Mouse (Mus musculus) forebrain, embryonic 11.5 days (tissue): ENCODE results near the gene 2610301B20Rik. TPM values are rescaled to one million over a fixed set of nuclear protein-coding genes. Genes with fewer than 3 reads are reported as not detected.

Experiments used
- ATAC-seq: fragments of 200-750 bp; cut with Nextera tagmentation; replicated peaks from 2 replicates; pipeline ENCODE4 v1.8.0; 2017; ENCODE audit warnings: moderate TSS enrichment; ENCODE audit not compliant: low FRiP score
- DNase-seq: peaks from one replicate; pipeline ENCODE4 v3.0.0-alpha.2; 2017; ENCODE audit warnings: low spot score
- H3K27ac ChIP-seq: fragments of 300-500 bp; sonication (generic); 2 replicates; pipeline ENCODE4 v1.5.1; 2014; ENCODE audit warnings: low read depth, low read length
- H3K27me3 ChIP-seq: fragments of 300-500 bp; sonication (generic); 2 replicates; pipeline ENCODE4 v1.6.1; 2014; ENCODE audit warnings: mild to moderate bottlenecking, low read length, mixed read lengths; ENCODE audit not compliant: control insufficient read depth, insufficient read depth
- H3K36me3 ChIP-seq: fragments of 300-500 bp; sonication (generic); 2 replicates; pipeline ENCODE4 v1.6.1; 2014; ENCODE audit warnings: mild to moderate bottlenecking, low read length, moderate library complexity, mixed read lengths; ENCODE audit not compliant: control insufficient read depth, insufficient read depth
- H3K4me1 ChIP-seq: fragments of 300-500 bp; sonication (generic); replicated peaks from 2 replicates; pipeline ENCODE4 v1.6.1; 2014; ENCODE audit warnings: low read length, mixed read lengths; ENCODE audit not compliant: control insufficient read depth, insufficient read depth
- H3K4me2 ChIP-seq: fragments of 300-500 bp; sonication (generic); 2 replicates; pipeline ENCODE4 v1.6.1; 2014; ENCODE audit warnings: low read depth, mild to moderate bottlenecking, low read length, moderate library complexity, mixed read lengths; ENCODE audit not compliant: severe bottlenecking
- H3K4me3 ChIP-seq: fragments of 300-500 bp; sonication (generic); 2 replicates; pipeline ENCODE4 v1.5.1; 2014; ENCODE audit warnings: low read depth, low read length
- H3K9ac ChIP-seq: fragments of 300-500 bp; sonication (generic); 2 replicates; pipeline ENCODE4 v1.6.1; 2014; ENCODE audit warnings: low read length
- H3K9me3 ChIP-seq: fragments of 300-500 bp; sonication (generic); 2 replicates; pipeline ENCODE4 v1.6.1; 2016; ENCODE audit warnings: low read length, mixed read lengths; ENCODE audit not compliant: control insufficient read depth
- WGBS: fragments of 180-500 bp; shearing (Covaris S2); extraction: QIAGEN DNeasy Blood & Tissue Kit; methylation state at CpG from one replicate; pipeline ENCODE4 v1.1.7; 2014; 5-methylcytosine and 5-hydroxymethylcytosine counted together
- polyA plus RNA-seq: library from polyadenylated mRNA; unstranded; fragments of >200 nt; fragmentation: Nextera tagmentation; extraction: Ambion mirVana; gene quantifications from 2 replicates; pipeline ENCODE4 v1.2.1, GENCODE M21; 2014

Gene 2610301B20Rik
- polyA plus RNA-seq, 1 experiment from 2014 or later: 48.2 TPM

DNA sequence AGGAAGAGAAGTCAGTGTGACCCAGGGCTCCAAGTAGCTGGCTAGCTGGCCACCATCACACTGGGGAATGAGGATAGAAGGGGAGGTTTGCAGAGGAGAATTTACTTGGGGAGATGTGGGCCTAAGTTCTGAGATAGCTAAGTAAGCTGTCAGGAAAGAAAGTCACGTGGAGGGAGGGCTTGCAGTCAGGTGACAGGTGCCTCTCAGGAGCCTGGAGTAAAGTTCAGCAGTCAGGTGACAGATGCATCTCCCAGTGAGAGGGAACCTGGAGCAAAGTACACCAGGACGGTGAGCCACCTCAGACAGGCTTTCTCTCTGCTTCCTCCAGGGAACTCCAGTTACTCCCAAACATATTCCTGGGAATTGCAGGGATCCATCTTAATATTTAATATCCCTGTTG, 49.8 kb downstream of the 2610301B20Rik start:
- H3K4me1 ChIP-seq: no peaks in the 10 kb centered on the region
- WGBS: 79% methylated on average over 2 of the region's 2 CpGs
- no peak for ATAC-seq

DNA sequence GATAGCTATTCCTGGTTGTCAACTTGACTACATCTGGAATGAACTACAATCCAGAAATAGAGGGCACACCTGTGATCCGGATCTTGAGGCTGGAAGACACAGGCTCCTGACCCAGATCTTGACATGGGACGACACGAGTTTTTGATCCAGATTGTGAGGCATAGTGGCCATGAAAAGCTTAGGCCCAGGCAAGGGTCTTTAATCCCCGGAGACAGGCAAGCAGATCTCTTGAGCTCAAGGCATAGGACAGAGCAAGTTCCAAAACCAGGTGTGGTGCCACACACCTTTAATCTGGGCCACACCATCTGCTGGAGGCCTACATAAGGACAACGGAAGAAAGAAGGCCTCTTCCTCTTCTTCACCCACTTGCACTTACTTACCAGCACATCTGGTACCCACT, 50.2 kb downstream of the 2610301B20Rik start:
- Histone ChIP-seq H3K4me1 (no peaks in the 10 kb centered on the region), H3K4me3 (no peak overlapping the region), H3K9ac (no peak overlapping the region), H3K36me3 (no peaks in the 10 kb centered on the region), H3K9me3 (no peaks in the 10 kb centered on the region), H3K27ac (no peak overlapping the region), H3K4me2 (no peak overlapping the region), H3K27me3 (no peaks in the 10 kb centered on the region)
- ATAC-seq: no peak
- no peak for DNase-seq
- 89% methylated on average over 5 of the region's 5 CpGs for WGBS

More for the DNA sequence above, 49.8 kb downstream of the 2610301B20Rik start:
- no peak overlapping the region for H3K4me3 ChIP-seq
- no peak for DNase-seq
- no peaks in the 10 kb centered on the region for H3K9me3 ChIP-seq
- no peak overlapping the region for H3K27ac ChIP-seq
- no peak overlapping the region for H3K4me2 ChIP-seq
- no peaks in the 10 kb centered on the region for H3K36me3 ChIP-seq
- H3K27me3 ChIP-seq: no peaks in the 10 kb centered on the region
- H3K9ac ChIP-seq: no peak overlapping the region

DNA sequence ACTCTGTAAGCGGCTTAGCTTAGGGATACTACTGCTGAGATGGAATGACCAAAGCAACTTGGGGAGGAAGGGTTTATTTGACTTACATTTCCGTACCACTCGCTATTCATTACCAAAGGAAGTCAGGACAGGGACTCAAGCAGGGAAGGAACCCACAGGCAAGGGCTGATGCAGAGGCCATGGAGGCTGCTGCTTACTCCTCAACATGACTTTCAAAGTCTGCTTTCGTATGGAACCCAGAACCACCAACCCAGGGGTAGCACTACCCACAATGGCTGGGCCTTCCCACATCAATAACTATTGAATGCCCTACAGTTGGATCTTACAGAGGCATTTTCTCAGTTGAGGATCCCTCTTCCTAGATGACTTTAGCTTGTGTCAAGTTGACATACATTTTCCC, 52.1 kb downstream of the 2610301B20Rik start:
- no peaks in the 10 kb centered on the region for H3K36me3 ChIP-seq
- no peak overlapping the region for H3K9ac ChIP-seq
- ATAC-seq: no peak
- no peaks in the 10 kb centered on the region for H3K27me3 ChIP-seq
- WGBS: 90% methylated on average over 4 of the region's 4 CpGs
- H3K4me3 ChIP-seq: no peak overlapping the region
- no peaks in the 10 kb centered on the region for H3K4me1 ChIP-seq
- no peaks in the 10 kb centered on the region for H3K9me3 ChIP-seq
- no peak for DNase-seq
- H3K27ac ChIP-seq: no peak overlapping the region
- no peak overlapping the region for H3K4me2 ChIP-seq

DNA sequence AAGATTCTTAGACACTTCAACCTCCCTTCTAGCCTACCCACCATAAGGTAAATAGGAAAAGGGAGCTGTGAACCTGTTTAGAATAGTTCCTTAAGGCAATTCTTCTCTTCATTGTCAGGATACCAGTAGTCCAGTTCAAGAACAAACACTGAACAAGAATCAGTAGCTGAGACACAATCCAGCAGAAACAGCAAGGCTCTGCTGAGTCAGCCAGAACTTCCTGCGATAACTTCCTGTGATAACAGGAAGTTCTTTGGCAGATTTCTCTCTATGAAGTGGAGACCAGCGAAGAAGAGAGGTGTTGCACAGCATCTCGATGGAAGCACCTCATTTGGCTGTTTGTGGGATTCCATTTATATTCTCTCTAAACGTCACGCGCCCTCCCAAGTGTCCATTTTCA, 53.9 kb downstream of the 2610301B20Rik start:
- Histone ChIP-seq H3K4me1 (no peaks in the 10 kb centered on the region), H3K4me3 (no peak overlapping the region), H3K36me3 (no peaks in the 10 kb centered on the region), H3K27me3 (no peaks in the 10 kb centered on the region), H3K27ac (no peak overlapping the region), H3K9me3 (no peaks in the 10 kb centered on the region), H3K4me2 (no peak overlapping the region), H3K9ac (no peak overlapping the region)
- DNase-seq (no peak), ATAC-seq (no peak)
- 88% methylated on average over 6 of the region's 6 CpGs for WGBS

DNA sequence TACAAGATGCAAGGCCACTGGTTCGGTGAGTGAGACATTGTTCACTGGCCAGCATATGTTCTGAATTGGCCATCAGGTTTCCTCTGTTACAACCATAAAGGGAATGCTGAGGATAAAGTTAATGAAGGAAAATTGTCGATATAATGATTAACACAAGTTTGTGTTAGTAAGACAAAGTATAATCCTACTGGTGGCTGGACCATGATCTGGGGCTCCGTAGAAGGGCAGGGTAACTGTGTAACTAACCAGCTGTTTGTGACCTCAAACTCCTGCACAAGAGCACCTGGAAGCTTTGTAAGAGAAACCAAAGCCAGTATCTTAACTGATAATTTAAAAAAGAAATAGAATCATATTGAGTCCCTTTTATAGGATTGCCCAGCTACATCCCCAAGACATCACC, 55.4 kb downstream of the 2610301B20Rik start:
- H3K9ac ChIP-seq: no peak overlapping the region
- no peak overlapping the region for H3K4me3 ChIP-seq
- no peaks in the 10 kb centered on the region for H3K27me3 ChIP-seq
- WGBS: 85% methylated on average over 3 of the region's 3 CpGs
- H3K9me3 ChIP-seq: no peaks in the 10 kb centered on the region
- H3K4me2 ChIP-seq: no peak overlapping the region
- no peak overlapping the region for H3K27ac ChIP-seq
- no peak for ATAC-seq
- no peaks in the 10 kb centered on the region for H3K4me1 ChIP-seq
- H3K36me3 ChIP-seq: no peaks in the 10 kb centered on the region
- DNase-seq: no peak

DNA sequence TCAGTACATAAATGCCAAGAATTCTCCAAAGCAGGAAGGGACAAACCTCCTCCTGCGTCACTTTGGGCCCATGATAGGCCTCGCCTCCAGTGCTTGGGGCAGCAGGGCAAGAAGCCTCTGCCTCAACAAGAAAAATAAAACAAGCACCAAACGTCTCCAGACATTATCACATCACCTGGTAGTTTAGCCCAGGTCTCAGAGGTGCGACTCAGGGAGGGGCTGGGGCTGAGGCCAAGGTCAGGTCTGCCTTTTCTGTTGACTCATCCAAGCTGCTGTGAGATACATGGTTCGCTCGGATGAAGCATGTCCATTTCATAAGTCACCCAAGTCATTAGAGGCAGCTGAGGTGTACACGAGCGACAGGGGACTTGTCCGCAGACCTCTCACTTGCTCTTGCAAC, 56.7 kb downstream of the 2610301B20Rik start:
- H3K4me3 ChIP-seq: no peak overlapping the region
- no peaks in the 10 kb centered on the region for H3K9me3 ChIP-seq
- no peaks in the 10 kb centered on the region for H3K4me1 ChIP-seq
- no peak overlapping the region for H3K9ac ChIP-seq
- H3K36me3 ChIP-seq: no peaks in the 10 kb centered on the region
- H3K27me3 ChIP-seq: no peaks in the 10 kb centered on the region
- 88% methylated on average over 9 of the region's 9 CpGs for WGBS
- ATAC-seq (no peak), DNase-seq (no peak)
- H3K4me2 ChIP-seq: no peak overlapping the region
- H3K27ac ChIP-seq: no peak overlapping the region

DNA sequence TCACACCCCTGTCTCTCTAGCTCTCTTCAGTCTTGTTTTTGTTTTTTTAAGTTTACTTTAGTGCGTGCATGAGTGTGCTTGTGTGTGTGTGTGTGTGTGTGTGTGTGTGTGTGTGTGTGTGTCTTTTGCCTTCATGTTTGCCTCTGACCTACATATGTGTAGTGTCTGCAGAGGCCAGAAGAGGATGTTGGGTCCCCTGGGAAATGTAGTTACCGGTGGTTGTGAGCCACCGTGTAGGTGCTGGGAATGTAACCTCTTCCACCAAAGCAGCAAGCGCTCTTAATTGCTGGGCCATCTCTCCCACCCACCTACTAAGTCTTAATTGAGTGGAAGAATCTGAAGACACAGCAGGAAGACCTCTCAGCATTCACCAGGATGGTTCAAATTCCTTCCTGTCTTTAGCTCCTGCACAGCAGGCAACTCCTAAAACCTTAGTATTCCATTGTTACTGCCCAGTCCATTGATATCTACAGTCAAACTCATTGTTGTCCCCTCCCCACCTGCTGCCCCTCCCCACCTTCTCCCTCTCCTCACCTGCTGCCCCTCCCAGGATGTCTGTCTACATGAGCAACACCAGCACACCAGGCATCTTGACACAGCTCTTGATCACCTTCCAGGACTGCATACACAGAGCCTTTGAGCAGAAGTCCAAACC, 57.9 kb downstream of the 2610301B20Rik start:
- H3K27ac ChIP-seq: no peak overlapping the region
- no peaks in the 10 kb centered on the region for H3K36me3 ChIP-seq
- H3K4me1 ChIP-seq: no peaks in the 10 kb centered on the region
- H3K4me2 ChIP-seq: no peak overlapping the region
- H3K9ac ChIP-seq: no peak overlapping the region
- no peaks in the 10 kb centered on the region for H3K9me3 ChIP-seq
- 20% methylated on average over 4 of the region's 4 CpGs for WGBS
- no peak overlapping the region for H3K4me3 ChIP-seq
- H3K27me3 ChIP-seq: no peaks in the 10 kb centered on the region
- ATAC-seq (no peak), DNase-seq (no peak)

DNA sequence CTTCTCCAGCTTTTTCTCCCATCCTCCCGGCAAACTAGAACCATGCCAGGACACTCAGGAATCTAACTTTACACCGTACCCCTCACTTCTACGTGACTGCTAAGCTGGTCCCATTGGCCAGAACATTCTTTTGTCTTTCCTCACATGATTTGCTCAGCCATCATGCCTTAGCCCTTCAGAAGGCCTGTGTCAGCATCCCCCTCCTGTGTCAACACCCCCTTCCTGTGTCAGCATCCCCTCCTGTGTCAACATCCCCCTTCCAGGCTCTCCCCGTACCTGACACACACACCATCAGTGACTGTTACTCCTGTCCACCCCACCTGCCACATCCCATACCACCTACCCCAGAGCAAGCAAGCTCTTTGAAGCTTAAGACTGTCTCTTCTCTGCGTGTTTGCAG, 58.5 kb downstream of the 2610301B20Rik start:
- DNase-seq (peak; percentile 42), ATAC-seq (no peak)
- no peak overlapping the region for H3K27ac ChIP-seq
- H3K27me3 ChIP-seq: no peaks in the 10 kb centered on the region
- no peak overlapping the region for H3K4me3 ChIP-seq
- no peaks in the 10 kb centered on the region for H3K36me3 ChIP-seq
- no peaks in the 10 kb centered on the region for H3K4me1 ChIP-seq
- 71% methylated on average over 5 of the region's 5 CpGs for WGBS
- H3K4me2 ChIP-seq: no peak overlapping the region
- no peak overlapping the region for H3K9ac ChIP-seq
- no peaks in the 10 kb centered on the region for H3K9me3 ChIP-seq

DNA sequence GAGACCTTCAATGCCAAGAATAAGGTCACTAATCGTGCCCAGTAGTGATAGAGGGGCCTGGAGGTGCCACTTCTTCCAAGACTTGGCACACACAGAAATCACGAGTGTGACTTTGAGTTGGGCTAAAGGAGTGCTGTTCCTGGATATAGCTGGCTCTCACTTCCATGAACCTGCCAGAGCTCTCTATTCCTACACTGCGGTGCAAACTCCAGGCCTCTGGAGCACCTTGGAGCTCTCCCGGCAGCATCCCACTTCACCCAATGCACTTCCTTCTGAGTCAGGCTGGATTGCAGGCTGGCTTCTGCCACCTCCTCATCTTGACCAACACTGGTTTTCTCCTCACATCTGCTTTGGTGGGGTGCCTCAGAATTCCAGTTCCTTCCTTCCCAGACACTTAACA, 62.5 kb downstream of the 2610301B20Rik start:
- ATAC-seq (no peak), DNase-seq (peak; percentile 36)
- H3K27me3 ChIP-seq: no peaks in the 10 kb centered on the region

More for the DNA sequence above, 62.5 kb downstream of the 2610301B20Rik start:
- H3K27ac ChIP-seq: no peak overlapping the region
- H3K4me3 ChIP-seq: no peak overlapping the region
- no peaks in the 10 kb centered on the region for H3K4me1 ChIP-seq
- 92% methylated on average over 4 of the region's 4 CpGs for WGBS
- H3K4me2 ChIP-seq: no peak overlapping the region
- no peak overlapping the region for H3K9ac ChIP-seq
- H3K36me3 ChIP-seq: no peaks in the 10 kb centered on the region
- H3K9me3 ChIP-seq: no peaks in the 10 kb centered on the region
